Mouse (Mus musculus) heart, adult 2 months (tissue): ENCODE results near the gene Tgfb1. TPM values are rescaled to one million over a fixed set of nuclear protein-coding genes. Genes with fewer than 3 reads are reported as not detected.
A peak's percentile ranks its signal among the peaks of the same experiment; 100 is the strongest.

ENCODE experiments used
- DNase-seq, 2 experiments: peaks; one replicate each; pipeline ENCODE4 v3.0.0; 2021
- H3K27ac ChIP-seq: fragments of 200-600 bp; 2 replicates; pipeline ENCODE4 v1.8.1; 2022
- H3K27me3 ChIP-seq: fragments of 200-500 bp; 2 replicates; pipeline ENCODE4 v1.6.1; 2012; ENCODE audit warnings: mild to moderate bottlenecking, low read length, inconsistent platforms, mixed read lengths; ENCODE audit not compliant: control insufficient read depth, insufficient read depth
- H3K36me3 ChIP-seq: fragments of 200-500 bp; 2 replicates; pipeline ENCODE4 v1.6.1; 2012; ENCODE audit warnings: low read length, inconsistent platforms; ENCODE audit not compliant: control insufficient read depth, insufficient read depth
- H3K4me1 ChIP-seq: fragments of 200-500 bp; 2 replicates; pipeline ENCODE4 v1.6.1; 2011; ENCODE audit warnings: low read length; ENCODE audit not compliant: control insufficient read depth, insufficient read depth
- H3K4me3 ChIP-seq: fragments of 200-600 bp; 2 replicates; pipeline ENCODE4 v1.8.1; 2022
- H3K79me2 ChIP-seq: fragments of 200-500 bp; replicated peaks from 2 replicates; pipeline ENCODE4 v1.6.1; 2012; ENCODE audit warnings: mild to moderate bottlenecking, inconsistent platforms, low read length, moderate library complexity, mixed read lengths; ENCODE audit not compliant: control insufficient read depth, insufficient read depth
- H3K9ac ChIP-seq: fragments of 200-500 bp; 2 replicates; pipeline ENCODE4 v1.6.1; 2012; ENCODE audit warnings: low read depth, mild to moderate bottlenecking, control low read depth, inconsistent platforms, low read length, mixed read lengths
- CTCF ChIP-seq: fragments of 200-600 bp; IDR thresholded peaks from 2 replicates; pipeline ENCODE4 v1.8.1; 2022; ENCODE audit warnings: antibody characterized with exemption, mild to moderate bottlenecking, moderate library complexity
- EP300 ChIP-seq: fragments of 200-500 bp; IDR thresholded peaks from 2 replicates; pipeline ENCODE4 v1.6.1; 2011; ENCODE audit warnings: low read depth, low read length, control low read depth; ENCODE audit not compliant: insufficient read depth
- POLR2A ChIP-seq: fragments of 200-500 bp; IDR thresholded peaks from 2 replicates; pipeline ENCODE4 v1.6.1; 2011; ENCODE audit warnings: mild to moderate bottlenecking, low read depth, low read length, control low read depth; ENCODE audit not compliant: insufficient read depth
- WGBS: fragments of 180-500 bp; shearing (Covaris S2); methylation state at CpG from one replicate; pipeline ENCODE4 v1.1.7; 2018; 5-methylcytosine and 5-hydroxymethylcytosine counted together
- intact Hi-C: fragments of 180-260 bp; cut with DNase I; formaldehyde crosslinking; loops from one replicate; pipeline ENCODE4 v1.15.1; 2025
- polyA plus RNA-seq: library from polyadenylated mRNA; depleted of rRNA; stranded (reverse); fragments of >200 nt; gene quantifications from 2 replicates; pipeline ENCODE4 v1.2.3, GENCODE M21; 2012
- total RNA-seq, 2 experiments: library from RNA; stranded (reverse); gene quantifications; 2 replicates each; pipeline ENCODE4 v1.2.3; 2021

Tgfb1 gene
- total and polyA plus RNA-seq, 3 experiments, result 21.5 to 24.7 (median 22.5) TPM

GRCm38 (mm10) chr7:25647574-25648123 is 39.2 kb upstream of the Tgfb1 start:
- intact Hi-C loops, result no loop called here
- TF ChIP-seq POLR2A (no peak), CTCF (no peak), EP300 (no peak)
- H3K27ac ChIP-seq, result no peak overlapping the region
- 0 out of 2 replicates have a peak, but pooled peaks cover 2% of the 10 kb centered on the region for H3K79me2 ChIP-seq
- peaks cover 3% of the 10 kb centered on the region; the same call in 1 of the 2 replicates for H3K36me3 ChIP-seq
- no peak overlapping the region for H3K9ac ChIP-seq
- no peak for DNase-seq
- peaks cover 3% of the 10 kb centered on the region for H3K4me1 ChIP-seq
- WGBS, result 59% methylated on average over 5 of the region's 5 CpGs
- no peak overlapping the region for H3K4me3 ChIP-seq
- H3K27me3 ChIP-seq, result no peaks in the 10 kb centered on the region

- H3K9ac ChIP-seq, result no peak overlapping the region
Measured at GRCm38 (mm10) chr7:25649839-25650238, 37.0 kb upstream of the Tgfb1 start.

GRCm38 (mm10) chr7:25651281-25651680 is 35.5 kb upstream of the Tgfb1 start:
- WGBS, result 79% methylated on average over 8 of the region's 8 CpGs
- H3K79me2 ChIP-seq, result peaks cover 2% of the 10 kb centered on the region; the same call in 1 of the 2 replicates
- peak; percentile 32 to 40 for DNase-seq
- TF ChIP-seq CTCF (no peak), EP300 (no peak), POLR2A (no peak)
- no peaks in the 10 kb centered on the region for H3K27me3 ChIP-seq
- H3K36me3 ChIP-seq, result peaks cover 3% of the 10 kb centered on the region; the same call in 1 of the 2 replicates
- peaks cover 3% of the 10 kb centered on the region for H3K4me1 ChIP-seq
- H3K27ac ChIP-seq, result no peak overlapping the region
- H3K9ac ChIP-seq, result no peak overlapping the region
- no peak overlapping the region for H3K4me3 ChIP-seq
- intact Hi-C loops, result no loop called here

More at GRCm38 (mm10) chr7:25649839-25650238, 37.0 kb upstream of the Tgfb1 start:
- Histone ChIP-seq H3K4me1 (peaks cover 3% of the 10 kb centered on the region), H3K4me3 (no peak overlapping the region), H3K79me2 (peaks cover 2% of the 10 kb centered on the region; the same call in 1 of the 2 replicates), H3K27ac (no peak overlapping the region), H3K36me3 (peaks cover 3% of the 10 kb centered on the region; the same call in 1 of the 2 replicates), H3K27me3 (no peaks in the 10 kb centered on the region)
- DNase-seq, result no peak
- TF ChIP-seq POLR2A (no peak), EP300 (no peak), CTCF (no peak)
- WGBS, result 69% methylated on average over 5 of the region's 5 CpGs
- intact Hi-C loops, result no loop called here

GRCm38 (mm10) chr7:25652244-25652759 is 34.5 kb upstream of the Tgfb1 start:
- 79% methylated on average over 12 of the region's 12 CpGs for WGBS
- no peak for TF ChIP-seq POLR2A
- no peak for TF ChIP-seq CTCF
- no peak for TF ChIP-seq EP300
- H3K27ac ChIP-seq, result no peak overlapping the region
- H3K9ac ChIP-seq, result no peak overlapping the region
- peaks cover 3% of the 10 kb centered on the region for H3K4me1 ChIP-seq
- H3K36me3 ChIP-seq, result peaks cover 3% of the 10 kb centered on the region; the same call in 1 of the 2 replicates
- no peak overlapping the region for H3K4me3 ChIP-seq
- H3K79me2 ChIP-seq, result peaks cover 2% of the 10 kb centered on the region; the same call in 1 of the 2 replicates
- H3K27me3 ChIP-seq, result no peaks in the 10 kb centered on the region
- DNase-seq, result no peak
- intact Hi-C loops, result no loop called here

- Histone ChIP-seq H3K27ac (peak overlapping the region; percentile 61), H3K36me3 (peaks cover 2% of the 10 kb centered on the region; the same call in 1 of the 2 replicates), H3K4me1 (peaks cover 3% of the 10 kb centered on the region), H3K9ac (no peak overlapping the region), H3K4me3 (no peak overlapping the region), H3K79me2 (no peaks in the 10 kb centered on the region; the same call in 1 of the 2 replicates), H3K27me3 (no peaks in the 10 kb centered on the region)
- intact Hi-C loops, result loop anchor here (2.0 kb wide), 1 partner anchor 37 kb away; the partner anchor contains the start of gene Dmac2
- DNase-seq, result peak in 1 of 2 experiments; percentile 44
- WGBS, result 64% methylated on average over 11 of the region's 11 CpGs
- no peak for TF ChIP-seq CTCF
- no peak for TF ChIP-seq EP300
- TF ChIP-seq POLR2A, result no peak
Measured at GRCm38 (mm10) chr7:25655601-25656428, 31.0 kb upstream of the Tgfb1 start.
